Mouse (Mus musculus) neural tube, embryonic 11.5 days (tissue): Measurements from ENCODE around the gene Ube2n. TPM values are rescaled to one million over a fixed set of nuclear protein-coding genes. Genes with fewer than 3 reads are reported as not detected.

Source experiments
- ATAC-seq: fragments of 200-750 bp; cut with Nextera tagmentation; 2 replicates; pipeline ENCODE4 v1.8.0; 2017; ENCODE audit warnings: moderate number of reproducible peaks, mild to moderate bottlenecking, moderate TSS enrichment, moderate library complexity; ENCODE audit not compliant: insufficient read depth, low FRiP score, low TSS enrichment
- DNase-seq: peaks from one replicate; pipeline ENCODE4 v3.0.0-alpha.2; 2015; ENCODE audit warnings: low spot score
- H3K27ac ChIP-seq: fragments of 300-500 bp; sonication (generic); 2 replicates; pipeline ENCODE4 v1.5.1; 2014; ENCODE audit warnings: low read depth, mild to moderate bottlenecking, low read length
- H3K27me3 ChIP-seq: fragments of 300-500 bp; sonication (generic); 2 replicates; pipeline ENCODE4 v1.6.1; 2014; ENCODE audit warnings: mild to moderate bottlenecking, low read length, mixed read lengths; ENCODE audit not compliant: control insufficient read depth, insufficient read depth
- H3K36me3 ChIP-seq: fragments of 300-500 bp; sonication (generic); 2 replicates; pipeline ENCODE4 v1.6.1; 2014; ENCODE audit warnings: mild to moderate bottlenecking, low read length, moderate library complexity, mixed read lengths; ENCODE audit not compliant: control insufficient read depth, insufficient read depth
- H3K4me1 ChIP-seq: fragments of 300-500 bp; sonication (generic); 2 replicates; pipeline ENCODE4 v1.6.1; 2014; ENCODE audit warnings: low read length, mixed read lengths; ENCODE audit not compliant: control insufficient read depth, insufficient read depth
- H3K4me2 ChIP-seq: fragments of 300-500 bp; sonication (generic); 2 replicates; pipeline ENCODE4 v1.6.1; 2014; ENCODE audit warnings: low read depth, mild to moderate bottlenecking, moderate library complexity
- H3K4me3 ChIP-seq: fragments of 300-500 bp; sonication (generic); 2 replicates; pipeline ENCODE4 v1.5.1; 2014; ENCODE audit warnings: low read depth, low read length
- H3K9ac ChIP-seq: fragments of 300-500 bp; sonication (generic); 2 replicates; pipeline ENCODE4 v1.6.1; 2014; ENCODE audit warnings: mild to moderate bottlenecking, low read length
- H3K9me3 ChIP-seq: fragments of 300-500 bp; sonication (generic); 2 replicates; pipeline ENCODE4 v1.6.1; 2016; ENCODE audit warnings: low read length; ENCODE audit not compliant: control insufficient read depth
- WGBS: fragments of 180-500 bp; shearing (Covaris S2); extraction: QIAGEN DNeasy Blood & Tissue Kit; methylation state at CpG from one replicate; pipeline ENCODE4 v1.1.7; 2014; 5-methylcytosine and 5-hydroxymethylcytosine counted together
- polyA plus RNA-seq: library from polyadenylated mRNA; unstranded; fragments of >200 nt; fragmentation: Nextera tagmentation; extraction: Ambion mirVana; gene quantifications from 2 replicates; pipeline ENCODE4 v1.2.1, GENCODE M21; 2014

Gene Ube2n
- polyA plus RNA-seq: 462 and 477 TPM in 2 replicates

DNA sequence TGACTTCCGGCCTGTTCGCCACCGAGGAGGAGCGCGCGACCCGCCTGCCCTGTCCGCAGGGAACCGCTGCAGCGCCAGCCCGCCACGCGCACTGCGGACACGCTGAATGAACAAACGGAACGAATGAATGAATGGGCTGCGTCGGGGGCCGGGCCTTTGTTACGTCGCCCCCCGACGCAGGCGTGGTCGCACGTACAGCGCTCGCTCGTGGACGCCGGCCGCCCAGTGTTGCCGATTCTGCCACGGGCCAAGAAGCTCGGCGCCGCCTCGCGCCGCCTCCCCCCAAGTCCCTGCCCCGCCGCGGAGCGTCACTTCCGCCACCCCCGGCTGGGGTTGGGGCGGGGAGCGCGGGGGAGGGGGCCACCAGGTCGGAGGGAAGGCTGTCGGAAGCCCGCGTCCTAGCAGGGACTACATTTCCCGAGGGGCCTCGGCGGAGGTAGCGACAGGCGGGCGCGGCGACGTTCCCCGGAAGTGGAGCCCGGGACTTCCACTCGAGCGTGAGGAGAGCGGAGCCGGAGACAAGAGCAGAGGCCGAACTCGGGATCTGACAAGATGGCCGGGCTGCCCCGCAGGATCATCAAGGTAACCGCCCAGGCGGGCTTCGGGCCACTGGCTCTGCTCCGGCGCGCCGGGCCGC lies at the start of gene Ube2n:
TSS of gene Ube2n (plus strand) at position 490 of the 637 bp plus-strand sequence.
- Histone ChIP-seq H3K4me3 (peak within 1 kb of the TSS; percentile 97), H3K9ac (peak within 1 kb of the TSS; percentile 98), H3K27ac (peak within 1 kb of the TSS; percentile 82), H3K36me3 (no peaks in the 10 kb centered on the region), H3K9me3 (no peaks in the 10 kb centered on the region), H3K27me3 (no peaks in the 10 kb centered on the region), H3K4me2 (peak within 1 kb of the TSS; percentile 64), H3K4me1 (peaks cover 2% of the 10 kb centered on the region; the same call in 1 of the 2 replicates)
- ATAC-seq: peak; percentile 97
- peak; percentile 99 for DNase-seq
- under 1% methylated on average over 80 of the region's 81 CpGs for WGBS

DNA sequence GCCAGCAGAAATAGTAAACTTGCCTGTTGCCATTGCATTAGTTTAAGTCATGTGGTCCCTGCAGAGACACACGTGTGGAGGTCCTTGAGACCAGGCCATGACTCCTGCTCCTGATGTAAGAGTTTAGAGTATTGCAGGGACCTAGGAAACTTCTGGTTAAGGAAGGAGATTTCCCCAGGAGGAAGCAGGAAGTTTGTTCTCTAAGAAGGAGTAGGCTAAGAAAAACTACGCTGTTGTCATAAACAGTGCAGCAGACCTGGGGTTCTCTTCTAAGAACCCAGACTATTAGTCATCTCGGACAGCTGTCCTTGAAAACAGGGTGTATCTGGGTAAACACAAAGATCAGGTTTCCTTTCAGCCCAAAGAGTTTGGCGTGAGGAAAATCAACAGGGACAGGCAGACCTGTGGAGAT lies 49.5 kb upstream of the Ube2n start:
- no peaks in the 10 kb centered on the region for H3K27me3 ChIP-seq
- H3K4me2 ChIP-seq: no peak overlapping the region
- ATAC-seq: no peak
- DNase-seq: no peak
- H3K4me1 ChIP-seq: no peaks in the 10 kb centered on the region
- H3K4me3 ChIP-seq: no peak overlapping the region
- WGBS: 57% methylated on average over 4 of the region's 4 CpGs
- no peaks in the 10 kb centered on the region for H3K9me3 ChIP-seq
- H3K36me3 ChIP-seq: no peaks in the 10 kb centered on the region
- H3K9ac ChIP-seq: no peak overlapping the region
- H3K27ac ChIP-seq: no peak overlapping the region

DNA sequence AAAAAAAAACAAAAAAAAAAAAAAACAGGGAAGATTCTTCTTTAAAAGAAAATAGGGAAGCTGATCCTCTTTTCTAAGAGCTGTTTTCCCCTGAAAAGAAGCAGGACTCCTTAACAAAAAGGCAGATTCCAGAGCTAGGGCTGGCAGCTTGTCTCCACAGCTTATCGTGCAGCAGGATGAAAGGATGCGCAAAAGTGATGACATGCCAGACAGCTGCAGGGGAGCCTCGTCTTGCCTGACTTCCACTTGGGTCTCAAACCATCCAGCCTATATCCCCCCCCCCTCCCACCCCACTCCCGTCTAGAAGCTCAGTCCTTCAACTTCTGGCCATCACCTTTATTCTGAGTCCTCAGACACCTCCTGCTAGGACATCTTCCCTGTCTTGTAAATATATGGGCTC lies 46.1 kb upstream of the Ube2n start:
- no peaks in the 10 kb centered on the region for H3K36me3 ChIP-seq
- H3K9ac ChIP-seq: no peak overlapping the region
- WGBS: 70% methylated on average over 4 of the region's 4 CpGs
- ATAC-seq: no peak
- no peaks in the 10 kb centered on the region for H3K27me3 ChIP-seq
- no peak overlapping the region for H3K27ac ChIP-seq
- no peak overlapping the region for H3K4me3 ChIP-seq
- no peak overlapping the region for H3K4me2 ChIP-seq
- no peaks in the 10 kb centered on the region for H3K9me3 ChIP-seq
- H3K4me1 ChIP-seq: no peaks in the 10 kb centered on the region
- DNase-seq: no peak

DNA sequence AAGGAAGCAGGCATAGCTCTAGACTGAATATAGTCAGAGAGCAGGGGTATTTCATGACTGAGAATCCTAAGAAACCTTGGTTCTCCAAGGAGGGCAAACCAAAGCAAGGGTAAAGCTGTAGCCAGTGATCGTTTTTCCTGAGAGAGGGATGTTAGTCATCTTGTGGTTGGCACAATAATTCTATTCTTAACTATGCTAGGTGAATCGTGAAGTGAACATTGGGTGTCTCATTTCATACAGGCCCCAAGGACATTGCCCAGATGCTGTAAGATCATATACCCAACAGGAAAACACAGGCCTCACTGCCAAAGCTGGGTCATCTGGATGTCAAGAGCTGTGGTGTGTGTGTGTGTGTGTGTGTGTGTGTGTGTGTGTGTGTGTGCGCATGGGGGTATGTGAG lies 43.8 kb upstream of the Ube2n start:
- ATAC-seq (no peak), DNase-seq (no peak)
- H3K9me3 ChIP-seq: no peaks in the 10 kb centered on the region
- WGBS: 81% methylated on average over 3 of the region's 3 CpGs
- no peaks in the 10 kb centered on the region for H3K27me3 ChIP-seq
- H3K27ac ChIP-seq: no peak overlapping the region
- H3K4me1 ChIP-seq: no peaks in the 10 kb centered on the region
- no peaks in the 10 kb centered on the region for H3K36me3 ChIP-seq
- no peak overlapping the region for H3K4me2 ChIP-seq
- no peak overlapping the region for H3K4me3 ChIP-seq
- no peak overlapping the region for H3K9ac ChIP-seq

DNA sequence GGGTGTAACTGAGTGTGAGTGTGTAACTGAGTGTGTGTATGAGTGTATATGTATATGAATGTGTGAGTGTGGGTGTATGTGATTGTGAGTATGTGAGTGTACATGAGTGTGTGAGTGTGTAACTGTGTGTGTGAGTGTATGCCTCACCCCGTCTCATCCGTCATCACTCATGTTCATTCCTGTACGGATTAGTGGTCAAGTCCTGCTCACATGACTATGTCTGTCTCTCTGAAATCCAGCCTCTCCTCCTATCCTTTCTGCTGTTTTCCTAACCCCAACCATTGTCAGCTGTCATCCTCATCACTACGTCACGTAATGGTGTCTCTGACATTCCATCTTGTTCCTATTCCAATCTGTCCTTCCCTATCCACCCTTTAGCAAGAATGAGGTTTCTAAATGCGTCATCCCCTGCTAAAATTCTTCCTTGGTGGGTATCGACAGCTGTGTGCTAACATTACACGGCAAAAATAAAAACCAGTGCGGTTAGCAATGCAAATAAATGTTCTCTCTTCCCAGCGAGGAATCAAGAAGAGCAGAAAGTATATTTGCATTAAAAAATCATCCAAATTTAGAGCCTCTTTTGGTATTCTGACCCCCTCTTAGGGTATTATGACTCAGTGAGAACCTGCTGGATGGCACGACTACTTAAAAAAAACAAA lies 42.9 kb upstream of the Ube2n start:
- Histone ChIP-seq H3K9ac (no peak overlapping the region), H3K9me3 (no peaks in the 10 kb centered on the region), H3K4me2 (no peak overlapping the region), H3K4me3 (no peak overlapping the region), H3K4me1 (no peaks in the 10 kb centered on the region), H3K27ac (no peak overlapping the region), H3K36me3 (no peaks in the 10 kb centered on the region), H3K27me3 (no peaks in the 10 kb centered on the region)
- ATAC-seq (no peak), DNase-seq (no peak)
- WGBS: 88% methylated on average over 11 of the region's 11 CpGs

DNA sequence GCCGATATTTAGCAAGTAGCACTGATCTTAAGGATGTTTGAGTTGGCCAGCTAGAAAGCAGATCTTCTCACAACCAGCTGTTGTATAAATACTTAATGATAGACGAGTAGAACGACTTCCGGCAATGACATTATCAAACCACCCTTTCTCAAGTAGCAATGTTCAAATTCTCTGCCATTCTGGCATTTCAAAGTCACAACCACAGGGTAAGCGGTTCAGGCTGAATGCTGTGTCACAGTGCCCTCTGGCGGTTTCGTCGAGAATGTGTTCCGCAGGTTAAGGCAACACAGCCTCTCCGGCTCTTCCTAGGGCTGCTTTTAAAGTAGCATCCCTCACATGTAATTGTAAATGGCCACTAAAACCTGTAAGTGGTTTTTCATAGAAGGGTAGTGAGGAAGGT lies 39.0 kb upstream of the Ube2n start:
- Histone ChIP-seq H3K27me3 (no peaks in the 10 kb centered on the region), H3K9ac (no peak overlapping the region), H3K27ac (no peak overlapping the region), H3K4me3 (no peak overlapping the region), H3K4me2 (no peak overlapping the region), H3K4me1 (no peaks in the 10 kb centered on the region), H3K9me3 (no peaks in the 10 kb centered on the region), H3K36me3 (no peaks in the 10 kb centered on the region)
- ATAC-seq (no peak), DNase-seq (peak; percentile 85)
- 17% methylated on average over 10 of the region's 10 CpGs for WGBS

DNA sequence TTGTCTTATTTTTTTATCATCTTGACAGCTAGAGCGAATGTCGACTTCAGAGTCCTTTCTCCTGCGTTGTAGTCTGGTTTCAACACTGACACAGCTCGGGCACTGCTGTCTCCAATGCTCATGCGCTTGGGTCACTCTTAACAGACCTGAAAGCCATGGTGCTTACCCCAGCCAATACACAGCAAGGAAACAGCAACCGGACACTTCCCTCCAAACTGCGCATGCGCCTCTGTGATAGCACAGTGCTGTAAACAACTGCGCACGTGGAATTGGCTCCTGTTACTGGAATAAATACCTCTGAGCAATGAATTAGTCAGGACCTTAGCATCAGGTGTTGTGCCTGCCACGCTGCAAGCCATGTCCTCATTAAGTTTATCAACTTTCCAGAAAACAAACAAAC lies 37.4 kb upstream of the Ube2n start:
- no peak for ATAC-seq
- Histone ChIP-seq H3K36me3 (no peaks in the 10 kb centered on the region), H3K4me2 (no peak overlapping the region), H3K4me1 (no peaks in the 10 kb centered on the region), H3K27me3 (no peaks in the 10 kb centered on the region), H3K27ac (no peak overlapping the region), H3K4me3 (no peak overlapping the region), H3K9ac (no peak overlapping the region), H3K9me3 (no peaks in the 10 kb centered on the region)
- DNase-seq: no peak
- WGBS: 90% methylated on average over 11 of the region's 11 CpGs

DNA sequence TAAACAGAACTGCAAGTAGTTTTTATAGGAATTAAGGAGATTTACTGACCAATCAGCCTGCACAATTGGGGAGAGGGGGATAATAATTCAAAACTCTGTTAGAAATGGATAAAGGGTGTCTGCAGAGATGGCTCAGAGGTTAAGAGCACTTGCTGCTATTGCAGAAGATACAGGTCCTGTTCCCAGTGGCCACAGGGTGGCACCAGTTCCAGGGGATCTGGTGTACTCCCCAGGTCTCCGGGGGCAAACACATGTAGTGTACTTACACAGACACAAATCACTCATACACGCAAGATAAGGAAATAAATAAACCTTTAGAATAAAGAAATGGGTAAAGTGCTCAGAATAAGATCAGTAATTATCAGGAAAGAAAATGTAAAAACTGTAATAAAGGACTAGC lies 25.3 kb upstream of the Ube2n start:
- Histone ChIP-seq H3K9me3 (no peaks in the 10 kb centered on the region), H3K4me1 (no peaks in the 10 kb centered on the region), H3K36me3 (peaks cover 20% of the 10 kb centered on the region), H3K27ac (no peak overlapping the region), H3K4me2 (no peak overlapping the region), H3K27me3 (no peaks in the 10 kb centered on the region), H3K9ac (no peak overlapping the region), H3K4me3 (no peak overlapping the region)
- ATAC-seq (no peak), DNase-seq (no peak)
- 92% methylated on average over 2 of the region's 2 CpGs for WGBS

DNA sequence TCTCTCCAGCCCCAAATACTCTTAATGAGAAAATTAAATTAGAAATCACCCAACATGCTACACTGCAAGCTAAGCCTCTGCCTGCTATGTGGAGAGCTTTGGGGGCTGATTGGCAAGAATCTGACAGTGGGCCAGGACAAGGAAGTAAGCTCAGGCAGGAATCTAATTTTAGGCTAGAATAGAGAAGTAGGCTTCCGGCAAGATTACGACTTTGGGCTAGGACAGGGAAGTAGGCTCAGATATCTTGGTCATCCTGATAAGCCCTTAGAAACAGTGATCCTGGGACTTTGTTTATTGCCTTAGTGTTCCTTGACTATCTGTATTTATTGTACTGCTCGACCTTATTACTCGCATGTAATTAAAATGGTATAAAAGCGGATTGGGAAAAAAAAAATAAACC lies 20.7 kb upstream of the Ube2n start:
- 97% methylated on average over 5 of the region's 5 CpGs for WGBS
- H3K4me1 ChIP-seq: no peaks in the 10 kb centered on the region
- no peaks in the 10 kb centered on the region for H3K9me3 ChIP-seq
- H3K27me3 ChIP-seq: no peaks in the 10 kb centered on the region
- H3K36me3 ChIP-seq: peaks cover 13% of the 10 kb centered on the region
- no peak overlapping the region for H3K4me2 ChIP-seq
- H3K4me3 ChIP-seq: no peak overlapping the region
- no peak for ATAC-seq
- H3K27ac ChIP-seq: no peak overlapping the region
- DNase-seq: no peak
- no peak overlapping the region for H3K9ac ChIP-seq
